Mouse (Mus musculus) left cerebral cortex, adult 11 months (tissue): ENCODE data around the gene Calhm3.
A peak's percentile ranks its signal among the peaks of the same experiment; 100 is the strongest.

ENCODE experiments used
- DNase-seq: peaks from one replicate; pipeline ENCODE4 v3.0.0; 2022; ENCODE audit warnings: low spot score

Gene Calhm3

GRCm38 (mm10) chr19:47157664-47158063 lies at the start of gene Calhm3:
TSS of gene Calhm3 (minus strand) at chr19:47157764.
- DNase-seq, result no peak

DNA sequence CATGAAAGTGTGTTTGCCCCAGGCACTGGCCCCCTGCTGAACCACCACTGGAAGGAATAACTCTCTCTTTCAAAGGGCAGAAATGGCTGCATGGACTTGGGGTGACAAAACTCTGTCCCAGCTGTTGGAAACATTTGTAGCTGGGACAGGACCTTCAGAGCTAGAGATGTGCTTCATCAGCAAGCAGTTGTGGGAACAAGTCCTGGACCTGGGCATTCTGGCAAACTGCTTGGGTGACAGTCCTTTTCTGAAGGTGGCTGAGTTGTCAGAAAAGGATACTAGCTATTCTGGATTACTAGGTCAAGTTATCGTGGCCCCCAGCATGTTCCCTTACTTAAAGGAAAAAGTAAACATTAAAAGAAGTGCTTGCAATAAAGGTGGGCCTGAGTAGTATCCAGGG lies 48.6 kb upstream of the Calhm3 start:
- no peak for DNase-seq

- no peak for DNase-seq
These were observed 47.1 kb upstream of the Calhm3 start for GRCm38 (mm10) chr19:47204653-47205052.

DNA sequence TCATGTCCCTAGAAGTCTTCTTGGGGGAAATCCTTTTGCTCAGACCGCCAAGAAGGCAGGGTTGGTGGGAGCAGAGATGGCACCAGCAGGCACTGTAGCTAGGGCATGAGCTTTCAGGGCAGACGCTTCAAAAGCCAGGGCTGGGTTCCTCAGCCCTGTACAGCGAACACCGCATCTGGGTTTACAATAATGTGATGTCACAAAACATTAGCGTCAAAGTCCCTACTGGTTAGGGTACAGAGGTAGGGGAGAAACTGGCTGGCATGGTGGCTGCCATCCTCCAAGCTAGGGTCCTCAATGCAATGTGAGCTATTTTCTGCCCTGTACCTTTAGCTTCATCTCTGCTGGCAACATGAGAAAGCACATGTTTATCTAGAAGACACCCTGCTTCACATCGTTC lies 45.5 kb upstream of the Calhm3 start:
- no peak for DNase-seq

DNA sequence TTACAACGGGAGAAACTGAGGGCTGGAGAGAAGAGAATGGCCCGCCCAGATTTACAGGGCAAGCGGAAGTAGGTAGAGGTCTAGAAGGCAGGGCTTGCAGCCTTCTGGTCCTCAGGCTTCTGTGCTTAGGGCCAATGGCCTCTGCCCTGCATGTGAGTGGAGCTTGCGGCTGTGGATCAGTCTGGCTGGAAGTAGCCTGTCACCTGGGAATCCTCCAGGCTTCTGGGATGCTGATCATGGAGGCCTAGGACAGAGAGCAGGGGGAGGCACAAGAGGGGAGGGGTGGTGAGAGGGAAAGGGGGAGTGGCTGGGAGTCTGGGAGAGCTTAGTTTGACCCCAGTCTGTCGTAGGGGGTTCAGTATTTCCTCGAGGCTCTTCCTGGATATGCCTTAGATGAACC lies 44.9 kb upstream of the Calhm3 start:
- no peak for DNase-seq

DNA sequence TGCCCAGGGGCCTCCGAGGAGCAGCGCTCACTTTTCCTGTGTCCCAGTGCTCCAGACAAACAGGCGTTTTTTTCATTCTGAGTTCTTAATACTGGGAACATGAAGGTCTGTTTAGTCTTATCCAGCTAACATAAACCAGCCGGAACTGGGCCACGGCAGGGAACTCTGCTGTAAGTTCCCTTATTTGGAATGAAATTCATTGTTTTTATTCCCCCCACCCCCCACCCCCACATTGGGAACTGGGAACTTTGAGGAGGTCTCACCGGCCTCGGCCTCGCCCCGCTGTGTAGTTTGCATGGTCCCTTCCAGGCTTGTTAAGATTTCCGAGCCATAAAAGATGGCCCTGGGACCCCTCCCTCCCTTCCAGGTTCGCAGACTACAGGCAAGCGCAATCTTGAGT lies 44.4 kb upstream of the Calhm3 start:
- DNase-seq, result no peak

DNA sequence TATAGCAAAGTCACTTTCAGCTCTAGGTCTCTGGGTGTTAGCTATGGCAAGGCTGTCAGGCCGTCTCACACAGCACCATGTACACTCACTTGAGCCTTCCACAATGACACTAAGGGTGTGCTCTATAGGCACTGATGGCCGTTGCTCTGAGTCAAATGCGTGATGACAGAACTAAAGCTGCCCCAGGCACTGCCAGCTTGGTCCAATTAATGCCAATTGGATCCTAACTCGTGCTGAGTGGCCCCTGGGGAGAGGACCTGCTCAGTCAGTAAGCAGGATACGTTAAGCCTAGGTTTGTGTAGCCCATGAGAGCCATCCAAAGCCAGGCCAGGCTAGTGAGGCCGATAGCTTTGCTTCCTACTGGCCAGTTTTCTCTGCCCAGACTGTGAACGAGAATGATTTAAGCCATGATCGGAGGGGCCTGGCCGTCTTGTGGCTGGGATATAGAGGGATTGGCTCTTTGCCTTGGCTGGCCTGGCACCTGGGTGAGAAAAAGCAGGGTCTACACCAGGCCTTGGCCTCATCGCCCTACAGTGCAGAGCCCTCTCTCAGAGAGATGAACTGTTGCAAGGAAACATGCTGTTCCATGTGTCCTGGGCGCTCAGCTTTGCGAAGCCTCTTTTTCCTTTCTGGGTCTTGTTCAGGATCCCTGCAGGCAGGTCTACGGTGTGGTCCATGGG lies 41.2 kb upstream of the Calhm3 start:
- no peak for DNase-seq

DNA sequence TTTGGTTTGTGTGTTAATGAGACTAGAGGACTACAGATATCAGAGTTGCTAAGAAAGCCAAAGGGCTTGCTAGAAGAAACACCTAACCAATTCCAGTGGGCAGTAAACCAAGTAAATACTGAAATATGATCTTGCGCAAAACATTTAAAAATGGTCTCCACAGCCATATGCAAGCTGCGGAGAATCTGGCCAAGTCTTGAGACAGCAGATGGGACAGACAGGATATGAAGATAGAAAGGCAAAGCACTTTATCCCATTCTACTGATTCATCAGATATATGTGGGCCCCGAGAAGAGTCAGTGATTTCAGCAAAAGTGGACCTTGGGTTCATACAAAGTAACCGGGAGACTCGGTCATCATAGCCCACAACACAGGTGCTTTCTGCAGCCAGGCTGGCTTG lies 34.6 kb upstream of the Calhm3 start:
- no peak for DNase-seq

DNA sequence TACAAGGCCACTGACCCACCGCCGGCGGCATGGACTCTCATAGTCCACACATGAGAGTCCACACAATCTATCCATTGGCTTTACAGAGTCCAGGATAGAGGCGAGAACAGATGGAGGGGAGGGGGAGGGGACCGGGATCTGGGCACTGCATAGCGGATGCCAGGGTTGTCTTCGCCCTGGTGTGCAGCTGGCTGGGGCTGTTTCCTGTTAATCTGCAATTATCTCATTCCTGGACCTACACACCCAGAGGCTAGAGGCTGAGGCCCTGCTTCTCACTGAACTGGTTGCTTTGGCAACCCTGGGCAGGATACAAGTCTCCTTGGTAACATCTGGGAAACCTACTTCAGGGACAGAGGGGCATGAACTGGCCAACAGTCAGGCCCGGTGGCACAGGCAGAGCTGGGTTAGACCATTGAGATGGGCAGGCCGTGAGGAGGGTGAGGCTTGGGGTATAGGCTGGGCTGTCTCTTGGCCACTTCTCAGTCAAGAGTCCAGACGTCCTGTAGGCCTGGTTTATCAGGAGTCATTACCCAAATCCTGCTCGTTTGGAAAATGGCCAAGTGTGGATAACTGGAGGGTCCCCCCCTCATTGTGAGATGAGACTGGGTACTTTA lies 31.1 kb upstream of the Calhm3 start:
- no peak for DNase-seq

DNA sequence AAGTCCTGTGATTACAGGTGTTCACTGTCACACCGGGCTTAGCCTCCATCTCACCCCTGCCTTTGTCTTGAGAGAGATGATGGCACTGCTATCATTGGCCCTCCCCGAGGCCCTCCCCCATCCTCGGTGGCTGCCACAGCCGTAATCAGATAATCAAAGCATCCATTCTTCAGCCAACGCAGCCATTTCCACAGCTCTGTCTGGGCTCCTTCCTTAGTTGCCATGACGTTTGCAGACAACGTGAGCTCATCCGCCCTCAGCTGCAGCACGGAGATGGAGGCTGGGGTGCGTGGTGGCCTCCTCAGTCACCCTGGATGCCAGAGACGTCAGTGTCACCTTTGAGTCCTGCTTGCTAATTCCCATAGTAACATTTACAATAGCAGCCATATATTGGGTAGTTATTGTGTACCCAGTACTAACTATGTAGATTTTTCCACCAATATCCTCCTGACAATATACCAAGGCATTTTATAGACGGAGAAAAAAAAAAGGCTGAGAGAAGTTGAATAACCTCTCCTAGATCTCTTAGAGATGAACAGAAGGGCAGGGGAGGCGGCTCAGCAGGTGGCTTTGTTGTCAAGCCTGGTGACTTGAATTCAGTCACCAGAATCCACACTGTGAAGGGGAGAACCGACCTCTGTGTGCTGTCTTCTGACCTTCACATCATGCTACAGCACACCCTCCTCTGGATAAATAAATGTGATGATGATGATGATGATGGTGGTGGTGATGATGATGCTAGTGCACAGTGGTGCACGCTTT lies 29.1 kb upstream of the Calhm3 start:
- no peak for DNase-seq

DNA sequence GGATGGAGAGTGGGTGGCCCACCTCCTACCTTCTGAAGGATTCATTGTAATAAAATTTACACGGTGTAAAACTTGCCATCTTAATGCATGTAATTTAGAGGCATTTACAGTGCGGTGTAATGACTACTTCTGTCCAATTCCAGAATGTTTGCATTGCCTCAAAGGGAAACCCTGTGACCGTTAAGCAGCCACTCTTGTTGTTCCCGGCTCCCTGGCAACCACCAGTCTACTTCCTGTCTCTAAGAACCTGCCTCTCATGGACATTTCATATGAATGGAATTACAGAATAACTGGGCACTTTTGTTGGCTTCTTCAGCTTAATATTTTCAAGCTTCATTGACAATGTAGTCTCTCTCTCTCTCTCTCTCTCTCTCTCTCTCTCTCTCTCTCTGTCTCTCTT lies 27.2 kb upstream of the Calhm3 start:
- no peak for DNase-seq

DNA sequence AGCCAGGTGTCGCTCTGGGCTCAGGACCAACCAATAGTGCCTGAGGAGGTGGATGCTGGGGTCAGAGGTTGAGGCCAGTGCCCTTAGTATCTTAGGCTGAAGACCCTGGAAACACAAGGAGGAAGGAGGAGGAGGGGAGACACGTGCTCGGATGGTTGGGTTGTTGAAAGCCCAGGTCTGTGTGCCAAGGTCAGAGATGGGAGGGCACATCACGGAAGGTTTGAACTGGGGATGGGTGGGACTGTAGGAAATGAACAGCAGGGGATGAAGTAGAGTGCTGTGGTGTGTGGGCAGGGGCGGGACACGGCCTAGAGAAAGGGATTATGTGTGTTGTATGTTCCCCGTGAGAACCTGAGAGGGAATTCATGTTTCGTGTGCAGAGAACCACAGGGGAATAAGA lies 26.7 kb upstream of the Calhm3 start:
- no peak for DNase-seq

GRCm38 (mm10) chr19:47180011-47180410 lies 22.4 kb upstream of the Calhm3 start:
- DNase-seq, result no peak

GRCm38 (mm10) chr19:47179272-47179809 lies 21.8 kb upstream of the Calhm3 start:
- peak; percentile 25 for DNase-seq

DNA sequence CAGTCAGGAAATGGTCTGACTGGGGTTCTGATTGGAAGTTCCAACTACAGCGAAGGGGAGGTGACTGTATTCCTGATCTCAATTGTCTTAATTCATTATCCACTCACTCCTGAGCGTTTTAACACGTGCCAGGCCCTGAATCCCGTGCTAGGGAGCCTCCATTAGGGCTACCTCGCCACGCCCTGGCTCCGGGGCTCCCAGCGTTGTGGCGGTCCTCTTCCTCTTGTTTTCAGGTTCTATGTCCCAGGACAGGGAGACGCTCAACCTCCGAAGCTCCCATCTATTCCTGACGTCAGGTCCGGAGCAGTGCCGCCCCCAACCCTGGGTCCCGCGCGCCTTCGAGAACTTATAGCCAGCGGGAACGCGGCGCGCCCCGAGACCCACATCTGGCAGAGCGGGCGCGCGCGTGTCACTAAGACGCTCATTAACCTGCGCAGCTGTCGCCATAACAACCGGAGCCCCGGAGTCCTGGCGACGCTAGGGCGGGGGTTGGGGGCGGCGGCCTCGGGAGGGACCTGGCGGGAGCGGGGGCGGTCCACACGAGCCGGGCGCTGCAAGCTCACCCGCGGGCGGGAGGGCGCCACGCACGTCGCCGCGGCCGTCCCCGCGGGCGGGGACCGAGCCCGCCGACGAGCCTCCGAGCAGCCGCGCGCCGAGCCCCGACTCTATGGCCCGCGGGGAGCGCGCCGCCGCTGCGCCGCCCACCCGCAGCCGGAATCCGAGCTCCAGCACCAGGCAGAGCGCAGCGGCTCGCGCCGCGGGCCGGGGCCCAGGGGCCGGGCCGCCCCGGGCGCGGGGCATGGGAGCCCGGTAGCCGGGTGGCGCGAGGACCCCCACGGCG lies 21.1 kb upstream of the Calhm3 start, which contains the start of gene Neurl1a:
TSS of gene Neurl1a (plus strand) at position 390 of the 841 bp plus-strand sequence.
- peak; percentile 53 for DNase-seq

GRCm38 (mm10) chr19:47178001-47178400 lies 20.4 kb upstream of the Calhm3 start:
- DNase-seq, result no peak

DNA sequence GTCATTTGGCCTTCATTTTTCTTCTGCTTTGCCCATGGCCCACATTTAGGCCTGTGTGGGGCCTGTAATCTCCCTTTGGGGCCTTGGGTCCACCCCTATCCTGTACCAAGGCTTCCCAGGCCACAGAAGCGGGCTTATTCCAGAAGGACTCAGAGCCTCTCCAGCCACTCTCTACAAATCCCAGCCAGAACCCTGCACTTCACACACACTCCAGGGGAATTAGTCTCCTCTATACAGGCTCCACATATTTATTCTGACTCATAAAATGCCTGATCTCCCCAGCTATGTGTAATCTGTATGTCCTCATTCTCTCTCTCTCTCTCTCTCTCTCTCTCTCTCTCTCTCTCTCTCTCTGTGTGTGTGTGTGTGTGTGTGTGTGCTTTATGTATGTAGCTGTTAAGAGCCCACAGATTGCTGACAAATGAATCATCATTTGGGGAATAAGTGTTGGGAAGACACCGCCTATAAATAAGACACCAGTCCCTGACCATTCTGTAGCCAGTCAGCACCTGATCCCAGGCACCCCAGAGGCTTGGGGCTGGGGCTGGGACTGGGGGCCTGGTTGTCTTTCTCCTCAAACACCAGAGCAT lies 19.4 kb upstream of the Calhm3 start:
- no peak for DNase-seq

- DNase-seq, result no peak
These were observed 17.9 kb upstream of the Calhm3 start for GRCm38 (mm10) chr19:47175472-47175871.

GRCm38 (mm10) chr19:47174515-47174914 lies 17.0 kb upstream of the Calhm3 start:
- DNase-seq, result no peak

- peak; percentile 76 for DNase-seq
These were observed 11.3 kb upstream of the Calhm3 start for GRCm38 (mm10) chr19:47168793-47169412.

GRCm38 (mm10) chr19:47168223-47168622 lies 10.7 kb upstream of the Calhm3 start:
- DNase-seq, result peak; percentile 29
